Mouse (Mus musculus) embryonic facial prominence, embryonic 11.5 days (tissue): Measurements from ENCODE around the gene Drc3. TPM values are rescaled to one million over a fixed set of nuclear protein-coding genes. Genes with fewer than 3 reads are reported as not detected.

Experiments used
- ATAC-seq: fragments of 200-750 bp; cut with Nextera tagmentation; replicated peaks from 2 replicates; pipeline ENCODE4 v1.8.0; 2017; ENCODE audit warnings: low read depth; ENCODE audit not compliant: insufficient number of reproducible peaks, low FRiP score, low TSS enrichment
- DNase-seq: peaks from one replicate; pipeline ENCODE4 v3.0.0-alpha.2; 2015; ENCODE audit warnings: low spot score
- H3K27ac ChIP-seq: fragments of 300-500 bp; sonication (generic); replicated peaks from 2 replicates; pipeline ENCODE4 v1.5.1; 2014; ENCODE audit warnings: mild to moderate bottlenecking, low read depth, low read length, control low read depth
- H3K27me3 ChIP-seq: fragments of 300-500 bp; sonication (generic); 2 replicates; pipeline ENCODE4 v1.6.1; 2014; ENCODE audit warnings: mild to moderate bottlenecking, low read length, moderate library complexity, mixed read lengths; ENCODE audit not compliant: control insufficient read depth, insufficient read depth
- H3K36me3 ChIP-seq: fragments of 300-500 bp; sonication (generic); replicated peaks from 2 replicates; pipeline ENCODE4 v1.6.1; 2014; ENCODE audit warnings: low read depth, mild to moderate bottlenecking, low read length, moderate library complexity, mixed read lengths; ENCODE audit not compliant: control insufficient read depth, insufficient read depth
- H3K4me1 ChIP-seq: fragments of 300-500 bp; sonication (generic); 2 replicates; pipeline ENCODE4 v1.6.1; 2014; ENCODE audit warnings: low read length, mixed read lengths; ENCODE audit not compliant: control insufficient read depth, insufficient read depth
- H3K4me2 ChIP-seq: fragments of 300-500 bp; sonication (generic); 2 replicates; pipeline ENCODE4 v1.6.1; 2014; ENCODE audit warnings: low read depth, mild to moderate bottlenecking, control low read depth, low read length, moderate library complexity
- H3K4me3 ChIP-seq: fragments of 300-500 bp; sonication (generic); 2 replicates; pipeline ENCODE4 v1.5.1; 2014; ENCODE audit warnings: low read depth, low read length, control low read depth
- H3K9ac ChIP-seq: fragments of 300-500 bp; sonication (generic); replicated peaks from 2 replicates; pipeline ENCODE4 v1.6.1; 2014; ENCODE audit warnings: mild to moderate bottlenecking, control low read depth, low read length
- H3K9me3 ChIP-seq: fragments of 300-500 bp; sonication (generic); replicated peaks from 2 replicates; pipeline ENCODE4 v1.6.1; 2016; ENCODE audit warnings: mild to moderate bottlenecking, low read length, inconsistent platforms, mixed read lengths; ENCODE audit not compliant: control insufficient read depth
- WGBS: fragments of 180-500 bp; shearing (Covaris S2); extraction: QIAGEN DNeasy Blood & Tissue Kit; methylation state at CpG from one replicate; pipeline ENCODE4 v1.1.7; 2014; 5-methylcytosine and 5-hydroxymethylcytosine counted together
- polyA plus RNA-seq: library from polyadenylated mRNA; unstranded; fragments of >200 nt; fragmentation: Nextera tagmentation; extraction: Ambion mirVana; gene quantifications from 2 replicates; pipeline ENCODE4 v1.2.1, GENCODE M21; 2014

The Drc3 gene
- polyA plus RNA-seq, 1 experiment from 2014 or later = 2.2 TPM

DNA sequence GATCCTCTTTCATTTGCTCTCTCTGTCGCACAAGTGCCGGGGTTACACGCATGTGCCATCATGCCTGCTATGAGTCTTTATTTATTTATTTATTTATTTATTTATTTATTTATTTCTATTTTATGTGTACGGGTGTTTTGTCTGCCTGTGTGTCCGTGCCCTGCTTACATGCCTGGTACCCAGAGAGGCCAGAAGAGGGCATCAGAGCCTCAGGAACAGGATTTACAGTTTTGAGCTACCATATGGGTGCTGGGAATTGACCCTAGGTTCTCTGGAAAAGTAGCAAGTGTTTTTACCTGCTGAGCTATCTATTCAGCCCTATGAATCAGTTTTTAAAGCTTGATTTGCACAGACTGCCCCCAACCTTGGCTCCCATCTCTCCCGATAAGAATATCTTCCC lies 30.4 kb downstream of the Drc3 start:
- WGBS = 84% methylated on average over 6 of the region's 6 CpGs
- Histone ChIP-seq H3K9ac (no peak overlapping the region), H3K27me3 (no peaks in the 10 kb centered on the region), H3K4me2 (no peak overlapping the region), H3K9me3 (no peaks in the 10 kb centered on the region), H3K36me3 (no peaks in the 10 kb centered on the region), H3K4me3 (no peak overlapping the region), H3K27ac (no peak overlapping the region), H3K4me1 (peaks cover 3% of the 10 kb centered on the region)
- DNase-seq (no peak), ATAC-seq (no peak)

DNA sequence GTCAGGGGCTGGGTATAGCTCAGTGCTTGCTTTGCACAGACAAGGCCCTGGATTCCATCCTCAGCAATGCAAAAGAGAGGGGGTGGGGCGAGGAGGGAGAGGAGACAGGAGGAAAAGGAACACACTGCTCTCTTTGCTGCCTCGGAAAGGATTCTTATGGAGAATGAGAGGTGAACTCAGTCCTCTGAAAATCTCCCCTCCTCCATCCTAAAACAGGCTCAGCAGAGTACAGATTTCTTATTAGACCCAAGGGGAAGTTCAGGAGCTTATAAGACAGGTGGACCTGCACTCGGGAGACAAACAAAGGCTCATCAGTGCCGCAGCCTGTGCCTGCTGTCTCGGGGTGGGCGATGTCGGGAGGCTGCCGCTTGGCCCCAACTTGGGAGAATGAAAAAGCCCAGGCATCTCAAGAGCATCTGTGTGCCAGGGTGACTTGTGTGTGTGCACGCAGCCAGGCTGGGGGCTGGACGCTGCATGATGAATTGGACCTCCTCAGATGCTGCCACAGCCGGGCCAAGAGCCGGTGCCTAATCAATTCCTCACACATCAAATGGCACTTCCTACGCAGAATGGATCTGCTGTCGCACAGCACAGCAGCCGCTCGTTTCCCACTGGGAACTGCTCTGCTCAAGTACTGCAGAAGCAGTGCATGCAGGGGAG lies 31.8 kb downstream of the Drc3 start:
- H3K36me3 ChIP-seq = no peaks in the 10 kb centered on the region
- WGBS = 4% methylated on average over 16 of the region's 16 CpGs
- peak overlapping the region; percentile 34 for H3K4me2 ChIP-seq
- H3K27me3 ChIP-seq = no peaks in the 10 kb centered on the region
- peak; percentile 27 for DNase-seq
- no peak for ATAC-seq
- H3K27ac ChIP-seq = 0 out of 2 replicates have a peak overlapping the region, but pooled peaks have one; percentile 20
- H3K4me3 ChIP-seq = peak overlapping the region; percentile 8; the same call in 1 of the 2 replicates
- H3K9me3 ChIP-seq = no peaks in the 10 kb centered on the region
- H3K4me1 ChIP-seq = peaks cover 3% of the 10 kb centered on the region
- peak overlapping the region; percentile 39 for H3K9ac ChIP-seq

DNA sequence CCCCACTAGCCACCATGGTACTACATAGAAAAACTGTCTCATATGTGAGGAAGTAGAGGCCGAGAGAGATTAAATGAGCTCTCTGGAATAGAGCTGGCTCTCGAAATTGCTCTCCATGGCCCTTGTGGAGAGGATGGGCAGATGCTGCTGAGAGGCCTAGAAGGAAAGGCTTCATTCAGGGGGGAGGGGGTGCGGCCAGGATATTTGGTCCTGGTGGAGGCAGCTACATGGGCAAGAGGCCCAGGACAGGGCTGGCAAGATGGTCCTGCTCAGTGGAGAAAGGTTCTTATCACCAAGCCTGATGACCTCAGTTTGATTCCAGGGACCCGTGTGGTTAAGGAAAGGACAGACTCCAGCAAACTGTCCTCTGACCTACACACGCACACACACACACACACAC lies 32.8 kb downstream of the Drc3 start:
- H3K4me3 ChIP-seq = no peak overlapping the region
- H3K36me3 ChIP-seq = no peaks in the 10 kb centered on the region
- 90% methylated on average over 5 of the region's 5 CpGs for WGBS
- H3K4me1 ChIP-seq = peaks cover 3% of the 10 kb centered on the region
- H3K27me3 ChIP-seq = no peaks in the 10 kb centered on the region
- ATAC-seq (no peak), DNase-seq (no peak)
- no peak overlapping the region for H3K27ac ChIP-seq
- no peak overlapping the region for H3K9ac ChIP-seq
- no peaks in the 10 kb centered on the region for H3K9me3 ChIP-seq
- no peak overlapping the region for H3K4me2 ChIP-seq

DNA sequence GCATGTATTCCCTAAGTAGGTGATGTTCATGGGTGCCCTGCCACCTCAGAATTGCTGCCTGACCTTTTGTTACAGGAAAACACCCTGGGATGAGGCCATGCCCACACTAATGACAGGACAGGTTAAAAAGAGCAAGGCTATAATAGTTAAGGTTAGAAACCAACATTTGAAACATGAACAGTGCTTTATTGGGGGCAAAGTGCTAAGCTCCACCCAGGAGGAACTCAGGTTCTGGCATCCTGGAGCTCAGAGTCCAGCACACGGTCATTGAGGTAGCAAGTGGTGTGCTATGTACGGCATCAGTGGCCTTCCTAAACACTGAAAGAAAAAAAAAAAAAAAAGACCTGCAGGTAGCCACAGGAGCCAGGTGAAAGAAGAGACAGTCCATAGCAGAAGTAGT lies 34.8 kb downstream of the Drc3 start:
- H3K9ac ChIP-seq = no peak overlapping the region
- no peak for ATAC-seq
- no peaks in the 10 kb centered on the region for H3K27me3 ChIP-seq
- WGBS = 87% methylated on average over 2 of the region's 2 CpGs
- no peak for DNase-seq
- no peak overlapping the region for H3K27ac ChIP-seq
- peaks cover 3% of the 10 kb centered on the region for H3K4me1 ChIP-seq
- no peaks in the 10 kb centered on the region for H3K9me3 ChIP-seq
- H3K36me3 ChIP-seq = no peaks in the 10 kb centered on the region
- no peak overlapping the region for H3K4me3 ChIP-seq
- no peak overlapping the region for H3K4me2 ChIP-seq

DNA sequence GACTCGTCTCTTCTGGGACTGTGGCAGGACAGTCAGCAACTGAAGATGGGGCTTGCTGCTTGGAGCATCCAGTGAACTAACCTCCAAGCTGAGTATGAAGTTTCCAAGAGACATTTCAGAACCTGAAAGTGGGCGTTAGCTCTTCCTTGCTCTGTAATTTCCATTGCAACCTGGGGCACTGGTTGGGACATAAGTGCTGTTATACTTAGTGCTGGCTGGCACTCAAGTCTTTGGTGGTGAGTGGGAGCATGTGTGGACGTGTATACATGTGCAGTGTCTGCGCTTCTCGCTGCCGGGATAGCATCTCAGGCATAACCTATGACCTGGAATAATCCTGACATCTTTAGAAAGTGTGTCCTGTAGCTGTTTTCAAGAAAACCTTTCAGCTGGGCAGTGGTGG lies 38.2 kb downstream of the Drc3 start:
- H3K9ac ChIP-seq = no peak overlapping the region
- no peaks in the 10 kb centered on the region for H3K27me3 ChIP-seq
- no peak overlapping the region for H3K27ac ChIP-seq
- H3K4me1 ChIP-seq = no peaks in the 10 kb centered on the region
- no peak overlapping the region for H3K4me3 ChIP-seq
- no peak for ATAC-seq
- H3K36me3 ChIP-seq = no peaks in the 10 kb centered on the region
- no peaks in the 10 kb centered on the region for H3K9me3 ChIP-seq
- H3K4me2 ChIP-seq = no peak overlapping the region
- no peak for DNase-seq
- WGBS = 84% methylated on average over 6 of the region's 6 CpGs

DNA sequence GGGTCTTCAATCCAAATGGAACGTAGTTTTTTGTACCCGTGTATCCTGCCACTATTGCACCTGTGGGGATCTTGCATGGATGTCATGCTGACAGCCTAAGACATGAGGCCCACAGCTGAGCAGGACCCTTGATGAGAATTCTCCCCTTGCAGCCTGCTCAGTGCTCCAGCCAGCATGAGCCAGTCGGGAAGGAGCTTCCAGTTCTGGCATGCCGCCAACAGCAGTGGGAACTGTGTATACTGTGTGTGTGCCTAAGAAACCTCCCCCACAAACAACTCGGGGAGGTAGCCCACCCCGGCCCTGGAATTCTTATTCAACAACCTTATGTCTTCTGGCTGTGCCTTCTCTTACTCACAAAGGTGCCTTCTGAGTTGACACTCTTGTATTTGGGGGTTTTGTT lies 43.4 kb downstream of the Drc3 start:
- H3K4me2 ChIP-seq = no peak overlapping the region
- H3K27me3 ChIP-seq = no peaks in the 10 kb centered on the region
- no peaks in the 10 kb centered on the region for H3K36me3 ChIP-seq
- 80% methylated on average over 6 of the region's 6 CpGs for WGBS
- H3K9ac ChIP-seq = no peak overlapping the region
- H3K27ac ChIP-seq = no peak overlapping the region
- no peak for DNase-seq
- ATAC-seq = no peak
- H3K4me3 ChIP-seq = no peak overlapping the region
- no peaks in the 10 kb centered on the region for H3K9me3 ChIP-seq
- no peaks in the 10 kb centered on the region for H3K4me1 ChIP-seq

DNA sequence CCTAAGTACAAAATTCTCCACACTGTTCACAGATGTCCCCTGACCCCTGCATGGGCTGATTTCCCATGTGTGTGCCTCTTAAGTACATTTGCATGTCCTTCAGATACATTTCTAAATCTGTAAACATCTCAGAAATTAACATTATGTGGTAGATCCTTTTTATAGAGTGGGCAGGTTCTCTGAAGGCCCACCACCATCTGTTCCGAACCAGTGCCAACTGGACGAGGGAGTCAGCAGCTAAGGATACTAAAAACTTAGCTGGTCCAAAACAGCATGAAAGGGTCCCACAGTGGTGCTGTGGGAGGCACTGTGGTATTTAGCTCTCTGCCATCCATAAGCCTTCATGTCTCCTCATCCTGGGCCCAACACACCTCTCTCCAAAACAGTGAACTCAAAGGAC lies 44.0 kb downstream of the Drc3 start:
- ATAC-seq = no peak
- WGBS = 92% methylated on average over 2 of the region's 2 CpGs

DNA sequence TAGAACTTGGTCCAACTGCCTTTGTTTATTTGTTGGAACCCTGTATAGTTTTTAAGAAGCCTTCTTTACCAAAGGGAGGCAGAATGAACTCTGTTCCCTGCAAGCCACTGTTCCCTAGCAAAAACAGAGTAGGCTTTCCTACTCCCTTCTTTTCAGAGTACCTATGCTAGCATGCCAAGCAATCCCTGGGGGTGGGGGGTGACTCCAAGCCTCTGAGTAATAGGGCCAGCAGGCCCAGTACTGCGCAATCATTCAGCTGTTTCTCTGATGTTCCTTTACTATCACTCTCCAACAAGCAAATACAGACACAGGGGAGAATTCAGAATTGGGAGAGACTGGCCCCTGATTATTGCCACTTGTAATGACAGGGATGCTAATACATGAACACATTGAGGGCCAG lies 53.5 kb downstream of the Drc3 start:
- ATAC-seq (no peak), DNase-seq (no peak)
- H3K36me3 ChIP-seq = no peaks in the 10 kb centered on the region; the same call in 1 of the 2 replicates
- H3K4me2 ChIP-seq = no peak overlapping the region
- H3K27ac ChIP-seq = no peak overlapping the region
- H3K4me3 ChIP-seq = no peak overlapping the region
- WGBS = 100% methylated on average over 1 of the region's 1 CpGs
- no peaks in the 10 kb centered on the region for H3K27me3 ChIP-seq
- no peaks in the 10 kb centered on the region for H3K4me1 ChIP-seq
- no peaks in the 10 kb centered on the region for H3K9me3 ChIP-seq
- H3K9ac ChIP-seq = no peak overlapping the region

More for the DNA sequence above, 44.0 kb downstream of the Drc3 start:
- Histone ChIP-seq H3K4me3 (no peak overlapping the region), H3K4me2 (no peak overlapping the region), H3K27ac (no peak overlapping the region), H3K9ac (no peak overlapping the region), H3K4me1 (no peaks in the 10 kb centered on the region), H3K36me3 (no peaks in the 10 kb centered on the region), H3K9me3 (no peaks in the 10 kb centered on the region), H3K27me3 (no peaks in the 10 kb centered on the region)
- no peak for DNase-seq
